Mouse (Mus musculus) urinary bladder, postnatal 0 days (tissue): ENCODE measurements around the gene Gm21319. TPM values are rescaled to one million over a fixed set of nuclear protein-coding genes. Genes with fewer than 3 reads are reported as not detected.

ENCODE experiments used
- polyA plus RNA-seq: library from polyadenylated mRNA; unstranded; fragments of >200 nt; fragmentation: Nextera tagmentation; extraction: Ambion mirVana; gene quantifications from 2 replicates; pipeline ENCODE4 v1.2.1, GENCODE M21; 2015

Gene Gm21319
- polyA plus RNA-seq, result not detected in 2 replicates

GRCm38 (mm10) chr12:87775655-87776054 lies at the start of gene Gm21319:
TSS of gene Gm21319 (minus strand) at chr12:87775755.

GRCm38 (mm10) chr12:87816277-87816676 lies 40.7 kb upstream of the Gm21319 start, which contains the start of gene BB287469:
TSS of gene BB287469 (plus strand) at chr12:87816577.

GRCm38 (mm10) chr12:87795212-87795611 lies 19.7 kb upstream of the Gm21319 start, which contains the start of gene Gm21936:
TSS of gene Gm21936 (plus strand) at chr12:87795512.

Other genes with a start within 250 kb of the Gm21319 start
- not detected in 2 replicates for gene Oog1, start 173.1 kb downstream of the Gm21319 start, polyA plus RNA-seq
- not detected in 2 replicates for gene Gm4027, start 156.9 kb downstream of the Gm21319 start, polyA plus RNA-seq
- not detected in 2 replicates for gene Gm16381, start 131.1 kb downstream of the Gm21319 start, polyA plus RNA-seq
- gene Gm21936, start 19.8 kb upstream of the Gm21319 start, polyA plus RNA-seq, result not detected in 2 replicates
- gene BB287469, start 40.8 kb upstream of the Gm21319 start, polyA plus RNA-seq, result not detected in 2 replicates
- not detected in 2 replicates for gene Gm2001, start 66.6 kb upstream of the Gm21319 start, polyA plus RNA-seq
- gene Gm2016, start 98.3 kb upstream of the Gm21319 start, polyA plus RNA-seq, result not detected in 2 replicates
- gene Gm2022, start 119.6 kb upstream of the Gm21319 start, polyA plus RNA-seq, result not detected in 2 replicates
- not detected in 2 replicates for gene Gm2035, start 144.1 kb upstream of the Gm21319 start, polyA plus RNA-seq
- not detected in 2 replicates for gene Gm2042, start 178.3 kb upstream of the Gm21319 start, polyA plus RNA-seq
- not detected in 2 replicates for gene Gm2075, start 236.1 kb upstream of the Gm21319 start, polyA plus RNA-seq
- gene Gm6803, start 243.0 kb upstream of the Gm21319 start, polyA plus RNA-seq, result not detected in 2 replicates